Mouse (Mus musculus): ENCODE measurements around the gene Ptgfrn. TPM values are rescaled to one million over a fixed set of nuclear protein-coding genes. Genes with fewer than 3 reads are reported as not detected.

The Ptgfrn gene
- polyA plus RNA-seq, 1 experiment from 2014 or later = 10.0 TPM

DNA sequence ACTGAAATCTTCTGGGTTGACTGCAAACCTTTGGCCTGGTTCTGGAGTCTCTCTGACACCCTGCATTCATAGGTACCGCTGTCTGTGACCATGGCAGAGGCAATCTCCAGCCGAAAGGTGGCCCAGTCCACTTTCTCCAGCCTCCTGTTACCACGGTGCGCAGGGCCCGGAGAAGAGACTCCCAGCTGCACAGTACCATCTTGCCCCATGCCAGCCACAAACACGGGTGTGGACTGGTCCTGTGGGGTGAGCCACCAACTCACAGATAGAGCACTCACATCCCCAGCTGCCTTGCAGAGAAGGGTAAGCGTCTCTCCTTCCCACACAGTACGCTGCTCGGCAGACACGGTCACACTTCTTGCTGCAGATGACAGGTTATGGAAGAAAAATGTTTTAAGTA lies 97.1 kb downstream of the Ptgfrn start:
- H3K27ac ChIP-seq (replicated peaks in 1 of 2; ENCODE audit: control insufficient read depth in 1 of 2, insufficient read depth in 1 of 2, low read depth in 2 of 2, low read length in 2 of 2) = no peak overlapping the region
- H3K36me3 ChIP-seq (ENCODE audit: control insufficient read depth, insufficient read depth, low read length) = no peaks in the 10 kb centered on the region
- 90% methylated on average over 10 of the region's 10 CpGs for WGBS
- H3K4me1 ChIP-seq (ENCODE audit: control insufficient read depth in 2 of 2, insufficient read depth in 2 of 2, low read length in 2 of 2) = peaks cover 13 to 32% of the 10 kb centered on the region in 2 experiments
- H3K4me2 ChIP-seq (ENCODE audit: low read length) = no peak overlapping the region
- ATAC-seq (ENCODE audit: insufficient number of reproducible peaks, insufficient read depth, low FRiP score, low read depth) = no peak
- no peak overlapping the region for H3K4me3 ChIP-seq (ENCODE audit: control insufficient read depth in 1 of 2, insufficient read depth in 1 of 2, low read depth in 1 of 2, low read length in 2 of 2)
- no peaks in the 10 kb centered on the region for H3K9me3 ChIP-seq (ENCODE audit: control insufficient read depth, low read length)
- H3K27me3 ChIP-seq (ENCODE audit: control insufficient read depth, insufficient read depth, low read length) = no peaks in the 10 kb centered on the region
- H3K9ac ChIP-seq (ENCODE audit: low read length) = no peak overlapping the region

DNA sequence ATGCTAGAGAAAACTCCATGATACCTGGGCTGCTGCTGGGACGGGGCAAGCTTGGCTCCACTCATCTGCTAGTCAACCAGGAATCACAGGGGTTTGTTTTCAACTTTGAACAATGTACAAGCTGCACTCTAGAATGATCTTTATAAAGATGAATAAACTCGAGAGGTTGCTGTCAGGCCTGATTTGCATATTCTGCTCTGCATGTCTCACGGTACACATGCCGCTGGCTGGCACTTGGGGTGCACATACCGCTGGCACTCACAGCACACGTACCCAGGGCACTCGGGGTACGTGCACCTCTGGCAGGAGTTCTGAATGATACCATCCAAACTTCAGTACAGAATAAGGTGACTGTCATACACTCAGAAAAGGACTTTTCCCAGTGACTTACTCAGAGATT lies 97.5 kb downstream of the Ptgfrn start:
- WGBS = 81% methylated on average over 8 of the region's 8 CpGs
- no peak for ATAC-seq (ENCODE audit: insufficient number of reproducible peaks, insufficient read depth, low FRiP score, low read depth)
- Histone ChIP-seq H3K4me2 (ENCODE audit: low read length) (no peak overlapping the region), H3K4me1 (ENCODE audit: control insufficient read depth in 2 of 2, insufficient read depth in 2 of 2, low read length in 2 of 2) (peaks cover 13 to 32% of the 10 kb centered on the region in 2 experiments), H3K9ac (ENCODE audit: low read length) (no peak overlapping the region), H3K4me3 (ENCODE audit: control insufficient read depth in 1 of 2, insufficient read depth in 1 of 2, low read depth in 1 of 2, low read length in 2 of 2) (no peak overlapping the region), H3K27ac (replicated peaks in 1 of 2; ENCODE audit: control insufficient read depth in 1 of 2, insufficient read depth in 1 of 2, low read depth in 2 of 2, low read length in 2 of 2) (peak overlapping the region in 1 of 2 experiments; percentile 48; a peak in 3 of 4 replicates), H3K36me3 (ENCODE audit: control insufficient read depth, insufficient read depth, low read length) (no peaks in the 10 kb centered on the region), H3K27me3 (ENCODE audit: control insufficient read depth, insufficient read depth, low read length) (no peaks in the 10 kb centered on the region), H3K9me3 (ENCODE audit: control insufficient read depth, low read length) (no peaks in the 10 kb centered on the region)

DNA sequence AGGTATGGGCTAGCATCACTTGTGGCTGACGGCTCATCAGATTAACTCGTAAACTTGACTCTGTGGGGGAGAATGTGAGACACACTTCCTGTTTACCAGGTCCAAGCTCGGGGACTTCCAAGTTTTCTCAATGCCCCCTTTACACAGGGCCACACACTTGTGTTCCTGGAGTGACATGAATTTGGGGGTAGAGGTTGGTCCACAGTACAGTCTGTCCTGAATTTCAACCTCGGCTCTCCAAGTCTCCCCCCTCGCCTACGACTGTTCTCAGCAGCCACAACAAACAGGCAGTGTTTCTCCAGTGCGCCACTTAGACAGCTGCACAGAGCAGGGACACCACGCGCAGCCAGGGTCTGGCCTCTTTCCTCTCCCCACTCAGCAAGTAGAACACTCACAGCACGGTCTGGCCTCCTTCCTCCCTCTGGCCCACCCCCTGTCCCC lies 97.9 kb downstream of the Ptgfrn start:
- Histone ChIP-seq H3K4me3 (ENCODE audit: control insufficient read depth in 1 of 2, insufficient read depth in 1 of 2, low read depth in 1 of 2, low read length in 2 of 2) (no peak overlapping the region), H3K9me3 (ENCODE audit: control insufficient read depth, low read length) (no peaks in the 10 kb centered on the region), H3K9ac (ENCODE audit: low read length) (no peak overlapping the region), H3K4me2 (ENCODE audit: low read length) (no peak overlapping the region), H3K4me1 (ENCODE audit: control insufficient read depth in 2 of 2, insufficient read depth in 2 of 2, low read length in 2 of 2) (peaks cover 13 to 36% of the 10 kb centered on the region in 2 experiments), H3K27me3 (ENCODE audit: control insufficient read depth, insufficient read depth, low read length) (no peaks in the 10 kb centered on the region), H3K27ac (replicated peaks in 1 of 2; ENCODE audit: control insufficient read depth in 1 of 2, insufficient read depth in 1 of 2, low read depth in 2 of 2, low read length in 2 of 2) (peak overlapping the region in 1 of 2 experiments; percentile 48; a peak in 3 of 4 replicates), H3K36me3 (ENCODE audit: control insufficient read depth, insufficient read depth, low read length) (no peaks in the 10 kb centered on the region)
- ATAC-seq (ENCODE audit: insufficient number of reproducible peaks, insufficient read depth, low FRiP score, low read depth) = peak; percentile 63
- WGBS = 32% methylated on average over 10 of the region's 10 CpGs

DNA sequence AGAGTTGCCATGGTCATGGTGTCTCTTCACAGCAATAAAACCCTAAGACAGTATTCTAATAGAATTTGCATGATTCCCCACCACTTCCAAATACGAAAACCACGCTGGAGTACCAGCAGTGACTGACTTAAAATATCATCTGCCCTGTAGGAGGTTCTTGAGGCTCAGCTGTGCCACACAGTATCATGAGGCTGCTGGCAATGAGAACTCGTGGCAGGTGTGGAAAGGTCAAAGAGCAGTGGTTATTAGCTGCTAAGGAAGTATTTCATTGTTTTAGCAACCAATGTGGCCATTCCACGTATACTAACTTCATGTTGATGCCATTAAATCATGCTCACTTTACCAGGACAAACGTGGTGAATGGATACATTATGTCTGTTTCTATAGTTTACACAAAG lies 98.9 kb downstream of the Ptgfrn start:
- H3K9ac ChIP-seq (ENCODE audit: low read length) = no peak overlapping the region
- peaks cover 13 to 36% of the 10 kb centered on the region in 2 experiments for H3K4me1 ChIP-seq (ENCODE audit: control insufficient read depth in 2 of 2, insufficient read depth in 2 of 2, low read length in 2 of 2)
- no peak for ATAC-seq (ENCODE audit: insufficient number of reproducible peaks, insufficient read depth, low FRiP score, low read depth)
- 79% methylated on average over 5 of the region's 5 CpGs for WGBS
- no peaks in the 10 kb centered on the region for H3K36me3 ChIP-seq (ENCODE audit: control insufficient read depth, insufficient read depth, low read length)
- H3K4me2 ChIP-seq (ENCODE audit: low read length) = no peak overlapping the region
- no peaks in the 10 kb centered on the region for H3K9me3 ChIP-seq (ENCODE audit: control insufficient read depth, low read length)
- H3K4me3 ChIP-seq (ENCODE audit: control insufficient read depth in 1 of 2, insufficient read depth in 1 of 2, low read depth in 1 of 2, low read length in 2 of 2) = no peak overlapping the region
- H3K27ac ChIP-seq (replicated peaks in 1 of 2; ENCODE audit: control insufficient read depth in 1 of 2, insufficient read depth in 1 of 2, low read depth in 2 of 2, low read length in 2 of 2) = no peak overlapping the region
- H3K27me3 ChIP-seq (ENCODE audit: control insufficient read depth, insufficient read depth, low read length) = no peaks in the 10 kb centered on the region

DNA sequence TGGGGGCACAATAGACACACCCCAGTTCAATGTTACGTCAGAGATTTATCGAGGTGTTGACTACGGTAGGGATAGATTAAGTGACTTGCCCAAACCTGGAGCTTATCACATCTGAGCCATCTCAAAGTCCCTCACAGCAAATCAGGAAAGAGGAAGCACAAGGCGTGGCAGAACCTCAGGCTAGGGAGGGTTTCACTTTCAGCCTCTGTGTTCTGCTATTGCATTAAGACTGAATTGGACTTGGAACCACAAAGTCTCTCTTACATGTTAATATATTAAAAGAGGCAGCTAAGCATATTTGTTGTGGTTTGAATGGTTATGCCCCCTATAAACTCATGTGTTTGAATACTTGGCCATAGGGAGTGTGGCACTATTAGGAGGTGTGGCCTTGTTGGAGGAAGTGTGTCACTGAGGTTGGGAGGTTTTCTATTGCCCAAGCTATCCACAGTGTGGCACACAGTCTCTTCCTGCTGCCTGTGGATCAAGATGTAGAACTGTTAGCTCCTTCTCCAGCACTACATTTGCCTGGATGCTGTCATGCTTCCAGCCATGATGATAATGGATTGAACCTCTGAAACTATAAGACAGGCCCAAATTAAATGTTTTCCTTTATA lies 99.4 kb downstream of the Ptgfrn start:
- no peak overlapping the region for H3K4me2 ChIP-seq (ENCODE audit: low read length)
- H3K9ac ChIP-seq (ENCODE audit: low read length) = no peak overlapping the region
- no peak for ATAC-seq (ENCODE audit: insufficient number of reproducible peaks, insufficient read depth, low FRiP score, low read depth)
- no peaks in the 10 kb centered on the region for H3K9me3 ChIP-seq (ENCODE audit: control insufficient read depth, low read length)
- no peak overlapping the region for H3K27ac ChIP-seq (replicated peaks in 1 of 2; ENCODE audit: control insufficient read depth in 1 of 2, insufficient read depth in 1 of 2, low read depth in 2 of 2, low read length in 2 of 2)
- whole genome bisulfite sequencing = 86% methylated on average over 4 of the region's 4 CpGs
- H3K4me3 ChIP-seq (ENCODE audit: control insufficient read depth in 1 of 2, insufficient read depth in 1 of 2, low read depth in 1 of 2, low read length in 2 of 2) = no peak overlapping the region
- H3K27me3 ChIP-seq (ENCODE audit: control insufficient read depth, insufficient read depth, low read length) = no peaks in the 10 kb centered on the region
- peaks cover 13 to 37% of the 10 kb centered on the region in 2 experiments for H3K4me1 ChIP-seq (ENCODE audit: control insufficient read depth in 2 of 2, insufficient read depth in 2 of 2, low read length in 2 of 2)
- no peaks in the 10 kb centered on the region for H3K36me3 ChIP-seq (ENCODE audit: control insufficient read depth, insufficient read depth, low read length)

- peaks cover 5 to 14% of the 10 kb centered on the region in 2 experiments for H3K4me1 ChIP-seq (ENCODE audit: control insufficient read depth in 2 of 2, insufficient read depth in 2 of 2, low read length in 2 of 2)
- no peaks in the 10 kb centered on the region for H3K9me3 ChIP-seq (ENCODE audit: control insufficient read depth, low read length)
- 52% methylated on average over 5 of the region's 5 CpGs for WGBS
- 0 out of 2 replicates have a peak, but pooled peaks cover 3% of the 10 kb centered on the region for H3K36me3 ChIP-seq (ENCODE audit: control insufficient read depth, insufficient read depth, low read length)
- no peak overlapping the region for H3K27ac ChIP-seq (replicated peaks in 1 of 2; ENCODE audit: control insufficient read depth in 1 of 2, insufficient read depth in 1 of 2, low read depth in 2 of 2, low read length in 2 of 2)
- H3K27me3 ChIP-seq (ENCODE audit: control insufficient read depth, insufficient read depth, low read length) = no peaks in the 10 kb centered on the region
- no peak overlapping the region for H3K9ac ChIP-seq (ENCODE audit: low read length)
- no peak overlapping the region for H3K4me2 ChIP-seq (ENCODE audit: low read length)
- H3K4me3 ChIP-seq (ENCODE audit: control insufficient read depth in 1 of 2, insufficient read depth in 1 of 2, low read depth in 1 of 2, low read length in 2 of 2) = no peak overlapping the region
- ATAC-seq (ENCODE audit: insufficient number of reproducible peaks, insufficient read depth, low FRiP score, low read depth) = no peak
These were observed 102.8 kb downstream of the Ptgfrn start for GRCm38 (mm10) chr3:101007112-101007782.

- H3K9ac ChIP-seq (ENCODE audit: low read length) = no peak overlapping the region
- ATAC-seq (ENCODE audit: insufficient number of reproducible peaks, insufficient read depth, low FRiP score, low read depth) = no peak
- no peaks in the 10 kb centered on the region for H3K27me3 ChIP-seq (ENCODE audit: control insufficient read depth, insufficient read depth, low read length)
- no peak overlapping the region for H3K4me2 ChIP-seq (ENCODE audit: low read length)
- H3K9me3 ChIP-seq (ENCODE audit: control insufficient read depth, low read length) = no peaks in the 10 kb centered on the region
- H3K4me3 ChIP-seq (ENCODE audit: control insufficient read depth in 1 of 2, insufficient read depth in 1 of 2, low read depth in 1 of 2, low read length in 2 of 2) = no peak overlapping the region
- peaks cover 0 to 9% of the 10 kb centered on the region in 2 experiments; a peak in 1 of 4 replicates for H3K4me1 ChIP-seq (ENCODE audit: control insufficient read depth in 2 of 2, insufficient read depth in 2 of 2, low read length in 2 of 2)
- no peak overlapping the region for H3K27ac ChIP-seq (replicated peaks in 1 of 2; ENCODE audit: control insufficient read depth in 1 of 2, insufficient read depth in 1 of 2, low read depth in 2 of 2, low read length in 2 of 2)
- 0 out of 2 replicates have a peak, but pooled peaks cover 3% of the 10 kb centered on the region for H3K36me3 ChIP-seq (ENCODE audit: control insufficient read depth, insufficient read depth, low read length)
- WGBS = 42% methylated on average over 6 of the region's 6 CpGs
These were observed 104.7 kb downstream of the Ptgfrn start for GRCm38 (mm10) chr3:101005392-101005791.

Measured in heart, embryonic 14.5 days (tissue).